Mouse (Mus musculus) limb, embryonic 13.5 days (tissue): ENCODE results near the gene Cacnb3. TPM values are rescaled to one million over a fixed set of nuclear protein-coding genes. Genes with fewer than 3 reads are reported as not detected.

Source experiments
- ATAC-seq: fragments of 200-750 bp; cut with Nextera tagmentation; 2 replicates; pipeline ENCODE4 v1.8.0; 2017; ENCODE audit warnings: low read depth, moderate number of reproducible peaks, moderate TSS enrichment; ENCODE audit not compliant: low FRiP score
- H3K27ac ChIP-seq: fragments of 300-500 bp; sonication (generic); 2 replicates; pipeline ENCODE4 v1.5.1; 2015; ENCODE audit warnings: inconsistent platforms, mild to moderate bottlenecking, moderate library complexity
- H3K27me3 ChIP-seq: fragments of 300-500 bp; sonication (generic); 2 replicates; pipeline ENCODE4 v1.6.1; 2015; ENCODE audit warnings: mild to moderate bottlenecking, inconsistent platforms
- H3K36me3 ChIP-seq: fragments of 300-500 bp; sonication (generic); 2 replicates; pipeline ENCODE4 v1.6.1; 2015; ENCODE audit warnings: inconsistent platforms, mild to moderate bottlenecking, moderate library complexity
- H3K4me1 ChIP-seq: fragments of 300-500 bp; sonication (generic); 2 replicates; pipeline ENCODE4 v1.6.1; 2015; ENCODE audit warnings: inconsistent platforms
- H3K4me2 ChIP-seq: fragments of 300-500 bp; sonication (generic); replicated peaks from 2 replicates; pipeline ENCODE4 v1.6.1; 2015; ENCODE audit warnings: inconsistent platforms, mild to moderate bottlenecking, moderate library complexity
- H3K4me3 ChIP-seq: fragments of 300-500 bp; sonication (generic); 2 replicates; pipeline ENCODE4 v1.5.1; 2015; ENCODE audit warnings: moderate library complexity, mild to moderate bottlenecking, inconsistent platforms
- H3K9ac ChIP-seq: fragments of 300-500 bp; sonication (generic); 2 replicates; pipeline ENCODE4 v1.6.1; 2015; ENCODE audit warnings: mild to moderate bottlenecking, inconsistent platforms
- H3K9me3 ChIP-seq: fragments of 300-500 bp; sonication (generic); 2 replicates; pipeline ENCODE4 v1.6.1; 2016; ENCODE audit warnings: inconsistent platforms
- WGBS: fragments of 180-500 bp; shearing (Covaris S2); methylation state at CpG from one replicate; pipeline ENCODE4 v1.1.7; 2015; 5-methylcytosine and 5-hydroxymethylcytosine counted together
- polyA plus RNA-seq: library from polyadenylated mRNA; unstranded; fragments of >200 nt; fragmentation: Nextera tagmentation; extraction: Ambion mirVana; gene quantifications from 2 replicates; pipeline ENCODE4 v1.2.1, GENCODE M21; 2015

Cacnb3 gene
- polyA plus RNA-seq, 1 experiment from 2014 or later: 48.2 TPM

GRCm38 (mm10) chr15:98612229-98612628 is 18.4 kb upstream of the Cacnb3 start:
- Histone ChIP-seq H3K27me3 (no peaks in the 10 kb centered on the region), H3K4me2 (no peak overlapping the region), H3K4me3 (no peak overlapping the region), H3K27ac (no peak overlapping the region), H3K36me3 (no peaks in the 10 kb centered on the region), H3K9me3 (no peaks in the 10 kb centered on the region), H3K9ac (no peak overlapping the region), H3K4me1 (peaks cover 46% of the 10 kb centered on the region)
- no peak for ATAC-seq
- 92% methylated on average over 3 of the region's 3 CpGs for WGBS

DNA sequence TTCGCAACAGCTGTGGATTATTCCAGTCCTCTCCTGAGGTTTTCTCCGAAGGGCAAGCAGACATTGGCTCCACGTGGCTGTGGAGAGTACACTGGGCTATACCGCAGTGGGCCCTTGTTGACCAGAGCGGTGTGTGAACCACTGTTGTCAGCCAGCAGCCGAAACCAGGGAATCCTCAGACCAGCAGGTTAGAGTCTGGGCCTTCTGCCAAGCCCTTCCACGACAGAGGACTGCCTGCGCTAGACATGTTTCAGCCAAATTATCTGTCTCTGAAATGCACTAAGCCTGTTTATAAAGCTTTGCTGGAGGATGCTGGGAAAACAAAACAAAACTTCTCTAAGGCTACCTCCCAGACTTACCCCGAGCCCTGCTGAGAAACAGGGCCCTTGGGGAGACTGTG is 16.1 kb upstream of the Cacnb3 start:
- peak overlapping the region; percentile 55; the same call in 1 of the 2 replicates for H3K27ac ChIP-seq

DNA sequence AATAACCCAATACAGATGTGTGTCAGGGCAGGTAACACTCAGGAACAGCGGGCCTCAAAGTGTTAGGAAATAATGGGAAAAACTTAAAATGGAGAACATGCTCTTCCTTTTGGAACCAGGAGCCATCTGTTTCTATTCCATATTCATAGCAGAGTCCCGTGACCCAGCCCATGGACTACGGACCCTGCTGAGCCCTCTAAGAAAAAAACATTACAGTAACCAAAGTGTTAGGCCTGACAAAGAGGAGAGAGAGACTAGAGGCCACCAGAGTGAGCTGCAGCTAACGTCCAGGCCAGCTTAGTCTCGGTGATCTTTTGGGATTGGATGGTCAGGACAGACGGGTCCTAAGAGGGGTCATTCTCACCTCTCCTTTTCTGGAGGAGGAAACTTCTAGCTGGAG is 15.7 kb upstream of the Cacnb3 start:
- no peak for ATAC-seq
- H3K9ac ChIP-seq: peak overlapping the region; percentile 35; the same call in 1 of the 2 replicates
- WGBS: 23% methylated on average over 6 of the region's 6 CpGs
- H3K36me3 ChIP-seq: no peaks in the 10 kb centered on the region
- peak overlapping the region; percentile 55; the same call in 1 of the 2 replicates for H3K27ac ChIP-seq
- H3K27me3 ChIP-seq: no peaks in the 10 kb centered on the region
- H3K4me1 ChIP-seq: peaks cover 33% of the 10 kb centered on the region
- no peak overlapping the region for H3K4me3 ChIP-seq
- H3K4me2 ChIP-seq: no peak overlapping the region
- H3K9me3 ChIP-seq: no peaks in the 10 kb centered on the region

More for the DNA sequence above, 16.1 kb upstream of the Cacnb3 start:
- H3K4me1 ChIP-seq: peaks cover 33% of the 10 kb centered on the region
- no peaks in the 10 kb centered on the region for H3K36me3 ChIP-seq
- H3K4me3 ChIP-seq: no peak overlapping the region
- H3K9ac ChIP-seq: peak overlapping the region; percentile 35; the same call in 1 of the 2 replicates
- no peak overlapping the region for H3K4me2 ChIP-seq
- no peaks in the 10 kb centered on the region for H3K27me3 ChIP-seq
- no peaks in the 10 kb centered on the region for H3K9me3 ChIP-seq
- 32% methylated on average over 9 of the region's 9 CpGs for WGBS
- ATAC-seq: no peak

DNA sequence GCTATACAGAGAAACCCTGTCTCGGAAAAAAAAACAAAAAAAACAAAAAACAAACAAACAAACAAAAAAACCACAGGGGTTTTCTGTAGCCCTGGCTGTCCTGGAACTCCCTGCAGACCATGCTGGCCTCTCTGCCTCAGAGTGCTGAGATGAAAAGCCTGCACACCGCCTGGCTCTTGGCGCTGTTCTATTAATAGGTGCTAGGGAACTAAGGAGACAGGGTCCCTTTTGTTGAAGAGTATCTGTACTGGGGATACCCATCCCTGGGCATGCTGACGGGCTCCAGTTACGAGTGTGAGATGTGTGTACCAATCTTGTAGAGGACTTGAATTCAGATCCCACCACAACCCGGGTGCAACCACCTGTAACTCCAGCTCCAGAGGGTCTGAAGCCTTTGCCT is 14.9 kb upstream of the Cacnb3 start:
- Histone ChIP-seq H3K9ac (no peak overlapping the region), H3K4me1 (peaks cover 33% of the 10 kb centered on the region), H3K4me2 (no peak overlapping the region), H3K4me3 (no peak overlapping the region), H3K9me3 (no peaks in the 10 kb centered on the region), H3K27me3 (no peaks in the 10 kb centered on the region), H3K27ac (no peak overlapping the region), H3K36me3 (no peaks in the 10 kb centered on the region)
- 69% methylated on average over 6 of the region's 6 CpGs for WGBS
- no peak for ATAC-seq

DNA sequence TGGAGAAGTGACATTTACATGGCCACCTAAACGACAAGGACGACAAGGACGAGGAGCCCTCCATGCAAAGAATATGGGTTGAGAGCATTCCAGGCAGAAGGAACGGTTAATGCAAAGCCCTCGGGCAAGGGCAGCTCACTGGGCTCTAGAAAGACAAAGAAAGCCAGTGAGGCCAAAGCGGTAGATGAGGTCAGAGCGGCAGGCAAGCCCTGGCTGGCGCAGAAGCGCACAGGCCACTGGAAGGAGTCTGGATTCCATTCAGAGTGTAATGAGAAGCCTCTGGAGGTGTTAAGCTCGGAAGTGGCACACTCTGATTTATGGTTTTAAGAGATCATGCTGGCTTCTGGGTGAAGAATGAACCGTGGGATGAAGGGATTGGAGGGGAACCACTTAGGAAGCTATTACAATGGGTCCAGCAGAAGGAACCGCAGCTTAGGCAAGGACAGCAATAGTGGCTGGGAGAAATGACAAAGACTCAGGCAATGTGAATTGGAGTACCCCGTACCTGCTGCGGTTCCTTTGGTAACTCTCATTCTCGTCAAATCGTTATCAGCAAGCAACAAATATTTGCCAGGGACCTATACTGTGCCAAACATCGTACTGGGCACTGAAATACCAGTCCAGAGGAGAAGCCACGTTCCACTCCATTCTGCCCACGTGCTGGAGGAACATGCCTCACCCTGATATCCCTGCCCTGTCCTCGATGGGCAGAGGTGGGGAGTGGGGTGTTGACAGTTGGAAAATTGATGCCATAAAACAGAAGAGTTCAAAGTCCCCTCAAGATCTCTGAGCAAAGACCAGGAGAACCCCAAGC is 14.1 kb upstream of the Cacnb3 start:
- Histone ChIP-seq H3K27ac (no peak overlapping the region), H3K36me3 (no peaks in the 10 kb centered on the region), H3K27me3 (no peaks in the 10 kb centered on the region), H3K9ac (peak overlapping the region; percentile 31; the same call in 1 of the 2 replicates), H3K4me1 (peaks cover 33% of the 10 kb centered on the region), H3K4me2 (peak overlapping the region; percentile 52), H3K9me3 (no peaks in the 10 kb centered on the region), H3K4me3 (peak overlapping the region; percentile 21; the same call in 1 of the 2 replicates)
- ATAC-seq: 0 out of 2 replicates have a peak, but pooled peaks have one; percentile 27
- 21% methylated on average over 20 of the region's 20 CpGs for WGBS

DNA sequence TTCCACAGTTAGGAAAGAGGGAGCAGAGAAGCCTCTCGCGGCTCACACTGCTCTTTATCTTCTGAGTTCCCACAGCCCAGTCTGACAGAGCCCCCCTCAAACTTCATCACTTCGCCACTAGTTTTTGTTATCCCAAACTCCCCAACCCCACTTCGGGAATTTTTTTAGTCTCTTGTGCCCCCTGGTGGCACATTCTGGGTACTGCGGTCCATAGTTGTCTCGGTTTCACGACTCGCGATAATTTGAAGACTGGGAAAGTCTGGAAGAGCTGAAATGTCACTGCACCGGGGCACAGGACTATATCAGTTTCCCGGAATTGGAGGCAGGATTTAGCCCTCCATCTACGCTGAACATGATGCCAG is 13.5 kb upstream of the Cacnb3 start:
- H3K4me2 ChIP-seq: peak overlapping the region; percentile 52
- H3K27ac ChIP-seq: no peak overlapping the region
- H3K36me3 ChIP-seq: no peaks in the 10 kb centered on the region
- under 1% methylated on average over 12 of the region's 12 CpGs for WGBS
- H3K9ac ChIP-seq: 0 out of 2 replicates have a peak overlapping the region, but pooled peaks have one; percentile 19
- H3K27me3 ChIP-seq: peaks cover under 1% of the 10 kb centered on the region; the same call in 1 of the 2 replicates
- H3K4me1 ChIP-seq: peaks cover 34% of the 10 kb centered on the region
- no peaks in the 10 kb centered on the region for H3K9me3 ChIP-seq
- H3K4me3 ChIP-seq: peak overlapping the region; percentile 21; the same call in 1 of the 2 replicates
- ATAC-seq: peak; percentile 49

GRCm38 (mm10) chr15:98622199-98622598 is 8.4 kb upstream of the Cacnb3 start:
- H3K4me3 ChIP-seq: no peak overlapping the region
- H3K27ac ChIP-seq: no peak overlapping the region
- peaks cover 4% of the 10 kb centered on the region; the same call in 1 of the 2 replicates for H3K4me1 ChIP-seq
- H3K4me2 ChIP-seq: no peak overlapping the region
- no peak overlapping the region for H3K9ac ChIP-seq
- 9% methylated on average over 7 of the region's 7 CpGs for WGBS
- H3K36me3 ChIP-seq: no peaks in the 10 kb centered on the region
- ATAC-seq: no peak
- no peaks in the 10 kb centered on the region for H3K9me3 ChIP-seq
- peaks cover 8% of the 10 kb centered on the region; the same call in 1 of the 2 replicates for H3K27me3 ChIP-seq

- H3K4me1 ChIP-seq: peaks cover 4% of the 10 kb centered on the region; the same call in 1 of the 2 replicates
- H3K9me3 ChIP-seq: no peaks in the 10 kb centered on the region
- H3K36me3 ChIP-seq: no peaks in the 10 kb centered on the region
- no peak overlapping the region for H3K9ac ChIP-seq
- H3K27ac ChIP-seq: no peak overlapping the region
- ATAC-seq: no peak
- no peak overlapping the region for H3K4me3 ChIP-seq
- peaks cover 8% of the 10 kb centered on the region; the same call in 1 of the 2 replicates for H3K27me3 ChIP-seq
- no peak overlapping the region for H3K4me2 ChIP-seq
- WGBS: 21% methylated on average over 6 of the region's 6 CpGs
These were observed 7.9 kb upstream of the Cacnb3 start for GRCm38 (mm10) chr15:98622721-98623120.

GRCm38 (mm10) chr15:98623361-98623821 is 7.2 kb upstream of the Cacnb3 start:
- Histone ChIP-seq H3K4me1 (peaks cover 8% of the 10 kb centered on the region), H3K27ac (no peak overlapping the region), H3K27me3 (peaks cover 8% of the 10 kb centered on the region; the same call in 1 of the 2 replicates), H3K36me3 (no peaks in the 10 kb centered on the region), H3K4me3 (no peak overlapping the region), H3K9ac (no peak overlapping the region), H3K9me3 (no peaks in the 10 kb centered on the region), H3K4me2 (no peak overlapping the region)
- WGBS: 47% methylated on average over 5 of the region's 5 CpGs
- ATAC-seq: no peak

DNA sequence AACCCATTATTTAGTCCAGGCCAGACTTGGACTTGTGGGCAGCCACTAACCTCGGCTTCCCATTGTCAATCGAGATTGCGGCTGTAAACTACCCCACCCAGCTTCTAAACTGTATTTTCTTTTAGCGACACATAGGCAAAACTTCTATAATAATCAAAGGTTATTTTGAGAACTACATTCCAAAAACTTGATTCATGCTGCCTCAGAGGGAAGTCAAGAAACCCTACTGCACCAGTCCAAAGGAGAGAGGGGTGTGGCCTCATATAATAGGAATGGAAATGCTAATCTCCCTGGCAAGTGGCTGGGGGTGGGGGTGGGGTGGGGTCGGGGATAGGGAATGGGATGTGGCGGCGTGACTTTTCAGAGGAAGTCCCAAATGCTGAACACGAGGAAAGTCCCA is 4.6 kb upstream of the Cacnb3 start:
- H3K27me3 ChIP-seq: peaks cover 28% of the 10 kb centered on the region
- H3K4me2 ChIP-seq: no peak overlapping the region
- H3K27ac ChIP-seq: no peak overlapping the region
- no peak overlapping the region for H3K9ac ChIP-seq
- peaks cover 31% of the 10 kb centered on the region for H3K4me1 ChIP-seq
- 31% methylated on average over 8 of the region's 8 CpGs for WGBS
- H3K9me3 ChIP-seq: no peaks in the 10 kb centered on the region
- no peak for ATAC-seq
- no peaks in the 10 kb centered on the region for H3K36me3 ChIP-seq
- no peak overlapping the region for H3K4me3 ChIP-seq

DNA sequence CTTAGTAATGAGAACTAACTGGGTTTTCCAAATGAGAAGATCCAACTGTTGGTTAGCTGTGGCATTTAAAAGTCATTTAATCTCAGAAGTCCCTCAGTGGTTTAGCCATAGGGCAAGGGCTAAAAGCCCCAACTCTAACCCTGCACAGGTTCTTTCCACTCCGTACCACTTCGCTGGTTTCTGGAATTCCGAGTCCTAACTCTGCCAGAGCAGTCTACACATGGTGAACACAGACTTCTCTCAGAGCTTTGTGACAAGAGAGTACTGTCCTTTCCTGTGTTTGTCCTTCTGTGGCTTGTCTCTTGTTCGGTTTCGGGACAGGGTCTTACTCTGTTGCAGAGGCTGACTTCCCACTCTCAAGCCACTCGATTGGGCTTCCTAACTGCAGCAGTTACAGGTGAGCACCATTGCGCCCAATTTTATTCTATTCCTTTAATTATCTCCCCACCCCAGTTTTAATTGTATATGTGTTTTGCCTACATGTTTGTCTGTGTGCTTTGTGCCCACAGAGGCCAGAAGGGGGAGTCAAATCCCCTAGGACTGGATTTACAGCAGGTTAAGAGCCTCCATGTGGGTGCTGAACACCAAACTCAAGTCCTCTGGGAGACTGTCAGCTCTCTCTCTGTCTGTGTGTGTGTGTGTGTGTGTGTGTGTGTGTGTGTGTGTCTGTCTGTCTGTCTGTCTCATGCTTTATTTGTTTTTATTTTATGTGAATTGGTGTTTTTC is 4.0 kb upstream of the Cacnb3 start:
- H3K4me1 ChIP-seq: peaks cover 37% of the 10 kb centered on the region
- ATAC-seq: no peak

More for the DNA sequence above, 4.0 kb upstream of the Cacnb3 start:
- H3K4me2 ChIP-seq: no peak overlapping the region
- no peak overlapping the region for H3K9ac ChIP-seq
- no peaks in the 10 kb centered on the region for H3K36me3 ChIP-seq
- no peaks in the 10 kb centered on the region for H3K9me3 ChIP-seq
- WGBS: 76% methylated on average over 7 of the region's 7 CpGs
- H3K4me3 ChIP-seq: no peak overlapping the region
- no peak overlapping the region for H3K27ac ChIP-seq
- H3K27me3 ChIP-seq: peaks cover 33% of the 10 kb centered on the region
